Mouse (Mus musculus): ENCODE measurements around the gene Ptpn14.

DNA sequence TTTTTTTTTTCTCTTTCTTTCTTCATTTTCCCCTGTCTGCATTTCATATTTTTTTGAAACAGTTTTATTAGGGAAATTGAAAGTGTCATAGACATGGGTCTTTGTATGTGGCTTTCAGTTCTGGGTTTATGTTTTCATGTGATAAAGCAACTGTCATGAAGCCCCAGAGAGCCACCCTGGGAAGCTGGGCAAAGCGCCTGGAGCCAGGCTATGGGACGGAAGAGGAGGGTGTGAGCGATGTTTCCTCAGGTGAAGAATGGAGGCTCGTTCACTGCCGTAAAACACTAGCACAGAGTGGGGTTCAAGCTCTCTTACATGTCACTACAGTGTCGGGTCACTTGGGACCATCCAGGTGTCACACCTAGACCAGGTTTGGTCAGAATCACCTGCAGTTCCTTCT, 54.6 kb downstream of the Ptpn14 start:
- TF ChIP-seq POLR2A (IDR thresholded peaks at IDR 0.05; ENCODE audit: low read depth, low read length), result no peak
- no peak for TF ChIP-seq CTCF (IDR thresholded peaks at IDR 0.05; ENCODE audit: extremely low read depth, insufficient read depth, insufficient read length, insufficient replicate concordance)

Measured in spleen, adult 2 months (tissue).